Mouse (Mus musculus): ENCODE measurements around the gene Tff3. TPM values are rescaled to one million over a fixed set of nuclear protein-coding genes. Genes with fewer than 3 reads are reported as not detected.

Gene Tff3
- polyA plus RNA-seq, 1 experiment from 2014 or later: not detected

DNA sequence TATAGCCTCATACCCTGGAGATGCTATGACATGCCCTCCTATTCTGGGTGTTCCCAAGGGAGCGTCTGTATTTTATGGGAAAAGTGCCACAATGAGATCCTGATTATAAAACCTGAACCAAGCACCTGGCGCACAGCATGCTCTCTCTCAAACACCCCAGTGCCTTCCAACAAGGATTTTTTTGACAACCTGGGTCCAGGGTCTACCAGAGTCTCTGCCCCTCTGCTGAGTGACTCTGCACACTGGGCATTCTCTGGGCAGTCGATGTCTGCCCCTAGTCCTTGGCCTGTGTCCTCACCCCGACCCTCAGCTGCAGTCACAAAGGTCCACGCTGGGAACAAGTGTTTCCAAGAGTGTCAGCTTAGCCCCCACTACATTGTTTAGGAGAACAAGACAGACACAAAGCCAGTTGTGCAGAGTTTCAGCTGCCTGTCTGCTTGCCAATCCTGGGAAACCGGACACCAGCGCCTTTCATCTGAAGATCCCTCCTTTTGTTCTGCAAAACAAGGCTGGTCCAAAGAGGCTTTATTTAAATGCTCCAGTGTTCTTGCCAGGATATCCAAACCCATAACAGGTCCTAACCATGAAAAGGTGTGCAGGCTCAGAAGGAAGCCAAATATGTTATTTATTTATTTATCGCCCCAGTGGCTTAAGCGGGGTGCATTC is 16.1 kb downstream of the Tff3 start:
- H3K4me1 ChIP-seq: peaks cover 5% of the 10 kb centered on the region; the same call in 1 of the 2 replicates
- no peaks in the 10 kb centered on the region for H3K9me3 ChIP-seq (replicated peaks)
- no peak overlapping the region for H3K4me3 ChIP-seq
- WGBS: 74% methylated on average over 9 of the region's 9 CpGs
- no peak for DNase-seq (ENCODE audit: low spot score)
- no peaks in the 10 kb centered on the region for H3K27me3 ChIP-seq (ENCODE audit: low read depth, poor library complexity, severe bottlenecking)
- H3K36me3 ChIP-seq: no peaks in the 10 kb centered on the region
- peak overlapping the region; percentile 33; the same call in 1 of the 2 replicates for H3K27ac ChIP-seq

DNA sequence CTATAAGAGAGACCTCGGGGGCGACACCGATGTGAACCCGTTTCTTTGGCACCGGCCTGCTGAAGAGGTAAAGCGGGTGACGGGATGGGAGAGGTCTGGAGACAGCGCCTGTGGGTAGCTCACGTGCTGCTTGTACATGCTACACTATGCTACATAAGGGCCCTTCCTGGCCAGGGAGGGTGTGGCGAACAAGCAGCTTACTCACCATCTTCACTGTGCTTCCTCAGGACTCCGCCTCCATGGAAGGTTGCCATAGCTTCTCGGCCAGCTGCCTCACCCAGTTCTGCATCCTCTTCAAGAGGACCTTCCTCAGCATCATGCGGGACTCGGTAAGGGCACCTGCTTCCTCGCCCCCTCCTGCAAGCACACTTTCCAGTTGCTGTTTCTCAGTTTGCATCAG is 21.1 kb downstream of the Tff3 start:
- Histone ChIP-seq H3K9me3 (replicated peaks) (no peaks in the 10 kb centered on the region), H3K36me3 (no peaks in the 10 kb centered on the region), H3K27me3 (ENCODE audit: low read depth, poor library complexity, severe bottlenecking) (no peaks in the 10 kb centered on the region), H3K27ac (no peak overlapping the region), H3K4me3 (no peak overlapping the region), H3K4me1 (peaks cover 5% of the 10 kb centered on the region; the same call in 1 of the 2 replicates)
- DNase-seq (ENCODE audit: low spot score): no peak
- WGBS: 94% methylated on average over 15 of the region's 15 CpGs

DNA sequence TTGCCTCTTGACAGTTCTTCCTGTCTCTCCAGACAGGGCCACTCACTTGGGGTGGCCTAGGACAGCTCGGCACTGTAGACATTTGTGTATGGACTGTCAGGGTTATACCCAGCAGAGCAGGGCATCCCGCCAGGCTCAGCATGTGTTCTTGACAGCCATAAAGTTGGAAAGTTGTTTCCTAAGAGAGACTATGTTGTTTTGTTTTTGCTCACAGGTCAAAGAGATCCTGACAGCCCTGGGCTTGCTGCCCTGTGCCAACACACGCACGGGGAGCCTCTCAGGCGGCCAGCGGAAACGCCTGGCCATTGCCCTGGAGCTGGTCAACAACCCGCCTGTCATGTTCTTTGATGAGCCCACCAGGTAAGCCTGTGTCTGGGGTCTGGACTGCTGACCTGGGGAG is 25.6 kb downstream of the Tff3 start:
- WGBS: 92% methylated on average over 8 of the region's 8 CpGs
- no peaks in the 10 kb centered on the region for H3K36me3 ChIP-seq
- H3K27ac ChIP-seq: no peak overlapping the region
- H3K4me1 ChIP-seq: peaks cover 9% of the 10 kb centered on the region
- no peaks in the 10 kb centered on the region for H3K9me3 ChIP-seq (replicated peaks)
- no peak for DNase-seq (ENCODE audit: low spot score)
- no peak overlapping the region for H3K4me3 ChIP-seq
- no peaks in the 10 kb centered on the region for H3K27me3 ChIP-seq (ENCODE audit: low read depth, poor library complexity, severe bottlenecking)

DNA sequence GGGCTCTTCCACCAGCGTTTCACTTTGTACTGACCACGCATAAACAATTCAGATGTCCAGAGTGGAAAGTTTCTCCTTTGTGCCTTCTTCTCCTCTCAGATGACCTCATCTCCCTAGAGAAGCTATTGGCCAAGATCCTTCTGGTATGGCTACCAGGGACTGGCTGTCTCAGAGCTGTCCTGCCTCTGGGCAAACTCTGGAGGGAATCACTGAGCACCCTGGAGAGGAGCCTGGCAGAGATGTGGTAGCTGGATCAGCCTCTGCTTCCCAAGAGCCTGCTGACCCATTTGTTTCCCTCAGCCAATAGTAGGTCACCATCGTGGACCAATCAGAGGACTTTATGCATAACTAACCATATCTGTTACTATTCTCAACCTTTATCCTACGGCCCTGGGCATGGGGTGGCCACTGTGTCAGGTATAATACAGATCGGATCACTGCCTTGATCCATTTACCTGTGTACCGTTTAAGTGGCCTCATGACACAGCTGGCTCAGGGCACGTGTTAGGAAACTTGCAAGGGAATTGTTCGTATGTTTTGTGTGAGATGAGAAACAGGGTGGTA is 26.4 kb downstream of the Tff3 start:
- peaks cover 9% of the 10 kb centered on the region for H3K4me1 ChIP-seq
- DNase-seq (ENCODE audit: low spot score): no peak

DNA sequence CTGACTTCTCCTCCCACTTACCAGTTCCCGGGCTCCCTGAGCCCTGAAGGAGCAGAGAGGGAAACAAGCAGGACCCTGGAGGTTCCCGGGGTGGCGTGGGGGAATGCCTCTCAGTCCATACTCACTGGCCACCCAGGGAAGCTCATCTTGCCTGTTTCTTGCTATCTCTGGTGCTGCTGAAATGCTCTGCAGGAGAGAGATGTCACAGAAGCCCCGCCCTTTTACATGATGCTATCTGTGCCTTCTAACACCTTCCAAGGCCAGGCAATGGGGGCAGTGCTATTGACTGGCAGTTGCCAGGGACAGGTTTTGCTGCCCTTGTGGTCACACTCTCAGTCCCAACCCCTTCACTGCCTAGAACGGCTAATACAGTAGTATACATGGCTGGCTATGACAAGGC is 30.7 kb downstream of the Tff3 start:
- Histone ChIP-seq H3K4me3 (no peak overlapping the region), H3K27ac (no peak overlapping the region), H3K36me3 (no peaks in the 10 kb centered on the region), H3K9me3 (replicated peaks) (no peaks in the 10 kb centered on the region), H3K4me1 (peaks cover 3% of the 10 kb centered on the region; the same call in 1 of the 2 replicates), H3K27me3 (ENCODE audit: low read depth, poor library complexity, severe bottlenecking) (no peaks in the 10 kb centered on the region)
- WGBS: 79% methylated on average over 5 of the region's 5 CpGs
- DNase-seq (ENCODE audit: low spot score): no peak

More for the DNA sequence above, 26.4 kb downstream of the Tff3 start:
- Histone ChIP-seq H3K27ac (no peak overlapping the region), H3K9me3 (replicated peaks) (no peaks in the 10 kb centered on the region), H3K36me3 (no peaks in the 10 kb centered on the region), H3K4me3 (no peak overlapping the region), H3K27me3 (ENCODE audit: low read depth, poor library complexity, severe bottlenecking) (no peaks in the 10 kb centered on the region)
- WGBS: 92% methylated on average over 8 of the region's 8 CpGs

DNA sequence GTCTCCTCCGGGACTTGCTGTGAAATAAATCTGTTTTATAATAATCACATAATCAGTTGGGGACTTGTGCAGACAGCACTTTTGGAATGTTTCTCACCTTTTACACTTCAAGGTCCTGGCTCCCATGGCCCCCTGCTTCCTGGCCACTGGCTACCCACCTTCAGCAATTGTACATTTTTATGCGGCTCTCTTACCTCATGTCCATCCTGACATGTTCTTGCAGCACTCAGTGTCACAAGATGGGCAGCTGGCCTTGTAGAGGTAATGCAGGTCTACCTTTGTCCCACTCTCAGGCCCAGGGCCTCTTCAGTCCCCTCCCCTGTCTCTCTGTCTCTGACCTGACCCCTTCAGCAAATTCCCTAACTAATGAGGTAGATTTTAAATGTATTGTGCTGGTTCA is 32.6 kb downstream of the Tff3 start:
- H3K4me3 ChIP-seq: no peak overlapping the region
- 95% methylated on average over 2 of the region's 2 CpGs for WGBS

DNA sequence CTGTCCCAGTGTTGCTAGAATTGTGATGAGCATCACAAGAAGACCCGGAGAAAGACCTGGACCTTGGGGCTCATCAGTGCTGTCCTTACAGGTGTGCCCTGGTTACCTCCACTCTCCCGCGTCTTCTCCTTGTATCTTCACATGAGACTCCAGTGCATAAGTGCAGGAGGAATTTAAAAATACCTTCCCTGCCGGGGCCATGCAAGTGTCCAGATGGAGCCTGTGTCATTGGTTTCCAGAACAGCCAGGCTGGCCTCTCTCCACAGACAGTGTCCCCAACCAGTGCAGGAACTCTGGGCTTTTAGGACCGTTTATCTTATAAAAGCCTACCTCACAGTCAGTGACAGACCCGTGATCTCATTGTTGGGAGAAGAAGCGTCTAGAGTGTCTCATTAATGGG is 33.9 kb downstream of the Tff3 start:
- Histone ChIP-seq H3K27me3 (ENCODE audit: low read depth, poor library complexity, severe bottlenecking) (no peaks in the 10 kb centered on the region), H3K27ac (no peak overlapping the region), H3K4me3 (no peak overlapping the region), H3K9me3 (replicated peaks) (no peaks in the 10 kb centered on the region), H3K36me3 (no peaks in the 10 kb centered on the region), H3K4me1 (peaks cover 9% of the 10 kb centered on the region)
- WGBS: 86% methylated on average over 7 of the region's 7 CpGs
- no peak for DNase-seq (ENCODE audit: low spot score)

More for the DNA sequence above, 32.6 kb downstream of the Tff3 start:
- H3K27ac ChIP-seq: no peak overlapping the region
- peaks cover 3% of the 10 kb centered on the region; the same call in 1 of the 2 replicates for H3K4me1 ChIP-seq
- no peaks in the 10 kb centered on the region for H3K36me3 ChIP-seq
- no peak for DNase-seq (ENCODE audit: low spot score)
- H3K9me3 ChIP-seq (replicated peaks): no peaks in the 10 kb centered on the region
- no peaks in the 10 kb centered on the region for H3K27me3 ChIP-seq (ENCODE audit: low read depth, poor library complexity, severe bottlenecking)

DNA sequence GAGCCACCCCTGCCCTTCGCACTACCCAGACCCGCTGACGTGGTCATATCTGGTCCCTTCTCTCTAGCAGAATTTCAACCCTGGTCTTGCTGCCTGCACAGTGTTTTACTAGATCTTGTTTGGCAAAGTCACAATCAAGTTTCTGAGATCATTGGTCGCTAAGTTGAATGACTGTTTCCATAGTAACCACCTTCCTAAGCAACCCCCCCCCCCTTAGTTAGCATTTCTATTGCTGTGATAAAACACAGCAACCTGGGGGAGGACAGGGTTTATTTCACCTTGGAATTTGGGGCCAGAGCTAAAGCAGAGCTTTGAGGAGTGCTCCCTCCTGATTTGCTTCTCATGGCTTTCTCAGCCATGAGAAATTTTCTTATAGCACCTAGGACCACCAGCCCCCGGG is 34.7 kb downstream of the Tff3 start:
- no peak overlapping the region for H3K4me3 ChIP-seq

DNA sequence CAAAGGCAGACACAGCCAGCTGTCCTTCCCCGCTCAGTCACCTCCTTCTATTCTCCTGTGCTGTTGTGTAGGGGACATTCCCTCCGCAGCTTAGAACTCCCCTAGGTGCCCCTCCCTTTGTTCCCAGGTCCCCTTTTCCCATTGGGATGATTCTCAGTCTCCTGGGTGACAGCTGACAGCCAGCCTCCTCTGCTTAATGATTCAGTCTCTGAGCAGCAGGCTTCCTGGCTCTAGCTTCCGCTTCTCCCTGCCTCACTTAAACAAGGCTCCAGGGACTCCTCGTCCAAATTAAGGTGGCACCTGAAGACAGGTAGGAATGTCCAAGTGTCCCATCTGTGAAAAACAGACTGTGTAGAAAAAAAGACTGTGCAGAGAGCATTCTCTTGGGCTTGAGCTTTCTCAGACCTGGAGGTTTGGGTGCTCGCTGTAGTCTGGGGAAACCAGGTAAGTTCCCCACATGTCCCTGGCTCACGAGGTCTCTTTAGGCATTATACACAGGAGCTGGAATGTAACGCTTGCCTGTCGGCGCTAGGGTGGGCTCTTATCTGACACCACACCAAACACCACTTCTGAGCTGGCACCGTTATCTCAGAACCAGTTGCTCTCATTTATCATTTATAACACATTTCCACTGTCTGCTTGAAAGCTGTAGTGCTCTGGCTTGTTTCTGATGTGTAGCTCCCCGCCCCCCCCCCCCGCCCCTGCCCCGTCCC is 38.3 kb downstream of the Tff3 start:
- H3K9me3 ChIP-seq (replicated peaks): no peaks in the 10 kb centered on the region
- DNase-seq (ENCODE audit: low spot score): no peak
- H3K36me3 ChIP-seq: no peaks in the 10 kb centered on the region
- H3K27ac ChIP-seq: no peak overlapping the region
- H3K4me3 ChIP-seq: no peak overlapping the region
- peaks cover 34% of the 10 kb centered on the region for H3K4me1 ChIP-seq
- no peaks in the 10 kb centered on the region for H3K27me3 ChIP-seq (ENCODE audit: low read depth, poor library complexity, severe bottlenecking)
- 38% methylated on average over 13 of the region's 13 CpGs for WGBS

More for the DNA sequence above, 34.7 kb downstream of the Tff3 start:
- no peak for DNase-seq (ENCODE audit: low spot score)
- H3K36me3 ChIP-seq: no peaks in the 10 kb centered on the region
- no peaks in the 10 kb centered on the region for H3K9me3 ChIP-seq (replicated peaks)
- 52% methylated on average over 5 of the region's 5 CpGs for WGBS
- no peaks in the 10 kb centered on the region for H3K27me3 ChIP-seq (ENCODE audit: low read depth, poor library complexity, severe bottlenecking)
- peaks cover 15% of the 10 kb centered on the region for H3K4me1 ChIP-seq
- H3K27ac ChIP-seq: no peak overlapping the region

DNA sequence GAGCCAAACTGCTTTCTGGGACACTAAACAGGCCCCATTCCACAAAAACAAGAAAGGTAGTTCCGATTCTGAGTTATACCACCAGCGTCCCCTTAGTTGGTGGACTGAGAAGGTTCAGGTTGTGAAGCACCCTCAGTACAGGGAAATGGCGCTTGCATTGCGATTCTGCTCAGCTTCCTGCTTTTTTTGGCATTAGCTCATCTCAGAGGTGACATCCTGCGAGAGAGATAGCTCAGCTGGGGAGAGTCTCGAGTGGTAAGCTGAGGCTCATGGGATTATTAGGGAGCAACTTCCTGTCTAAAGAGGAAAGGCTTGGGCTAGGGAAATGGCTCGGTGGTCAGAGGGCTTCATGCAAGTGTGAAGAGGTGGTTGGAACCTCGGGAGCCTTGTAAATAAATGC is 39.6 kb downstream of the Tff3 start:
- Histone ChIP-seq H3K9me3 (replicated peaks) (no peaks in the 10 kb centered on the region), H3K27me3 (ENCODE audit: low read depth, poor library complexity, severe bottlenecking) (no peaks in the 10 kb centered on the region), H3K4me3 (no peak overlapping the region), H3K36me3 (no peaks in the 10 kb centered on the region), H3K4me1 (peaks cover 34% of the 10 kb centered on the region), H3K27ac (no peak overlapping the region)
- DNase-seq (ENCODE audit: low spot score): no peak
- 84% methylated on average over 8 of the region's 8 CpGs for WGBS

DNA sequence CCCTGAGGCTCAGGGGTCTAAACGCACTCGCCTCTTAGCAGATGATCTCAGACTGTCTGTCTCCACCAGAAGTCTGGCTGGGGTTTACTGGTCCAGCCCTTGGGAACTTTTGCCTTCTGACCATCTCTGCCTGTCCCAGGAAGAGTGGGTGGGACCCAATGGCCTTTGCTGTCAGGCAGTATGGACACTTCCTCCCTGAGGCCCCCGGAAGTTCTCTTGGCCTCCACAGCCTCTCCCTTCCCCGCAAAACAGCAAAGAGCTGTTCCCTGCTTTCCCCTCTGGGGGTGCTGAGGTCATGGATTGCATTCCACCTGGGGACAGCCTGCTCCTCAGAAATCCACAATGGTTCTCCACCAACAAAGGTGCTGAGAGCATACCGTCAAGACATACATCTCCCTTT is 40.7 kb downstream of the Tff3 start:
- Histone ChIP-seq H3K27ac (peak overlapping the region; percentile 68), H3K27me3 (ENCODE audit: low read depth, poor library complexity, severe bottlenecking) (no peaks in the 10 kb centered on the region), H3K36me3 (no peaks in the 10 kb centered on the region), H3K4me3 (no peak overlapping the region), H3K4me1 (peaks cover 34% of the 10 kb centered on the region), H3K9me3 (replicated peaks) (no peaks in the 10 kb centered on the region)
- no peak for DNase-seq (ENCODE audit: low spot score)
- WGBS: 60% methylated on average over 5 of the region's 5 CpGs

DNA sequence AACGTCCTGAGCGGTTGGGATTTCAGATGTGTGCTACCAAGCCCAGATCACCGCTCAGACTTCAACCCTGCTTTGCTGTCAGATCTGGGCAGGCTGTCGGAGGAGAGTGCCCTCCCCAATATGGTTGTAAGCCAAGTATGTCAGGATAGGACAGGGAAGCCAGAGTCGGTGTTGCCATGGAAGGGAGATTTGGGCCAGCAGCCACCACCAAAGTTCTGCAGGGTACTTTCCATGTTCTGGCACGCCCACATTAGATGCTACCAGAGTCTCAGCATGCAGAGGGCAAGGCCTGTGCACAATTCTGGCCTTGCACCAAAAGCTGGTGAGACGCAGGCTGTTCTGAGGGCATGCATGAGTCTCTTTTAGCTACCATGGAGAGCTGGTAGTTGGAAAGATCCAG is 43.2 kb downstream of the Tff3 start:
- Histone ChIP-seq H3K9me3 (replicated peaks) (no peaks in the 10 kb centered on the region), H3K27me3 (ENCODE audit: low read depth, poor library complexity, severe bottlenecking) (no peaks in the 10 kb centered on the region), H3K27ac (no peak overlapping the region), H3K4me3 (no peak overlapping the region), H3K4me1 (peaks cover 31% of the 10 kb centered on the region), H3K36me3 (no peaks in the 10 kb centered on the region)
- DNase-seq (ENCODE audit: low spot score): no peak
- WGBS: 92% methylated on average over 7 of the region's 7 CpGs

DNA sequence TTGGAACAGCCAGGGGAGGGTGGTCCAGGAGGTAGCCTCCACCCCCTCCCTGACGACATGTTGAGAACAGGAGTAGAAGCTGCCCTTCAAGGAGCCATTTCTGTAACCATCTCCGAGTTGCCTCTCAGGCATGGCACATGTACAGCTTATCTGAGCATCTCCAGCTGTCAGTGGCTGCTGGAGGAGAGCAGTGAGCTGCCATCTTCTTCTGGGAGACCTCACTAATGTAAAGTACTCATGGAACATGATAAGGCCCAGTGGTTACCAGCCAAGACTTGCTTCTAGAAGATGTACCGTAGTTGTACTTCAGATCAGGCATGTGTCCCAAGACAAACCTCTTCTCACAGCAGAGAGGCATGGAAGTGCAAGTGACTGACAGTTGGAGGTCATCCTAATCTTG is 43.9 kb downstream of the Tff3 start:
- 94% methylated on average over 3 of the region's 3 CpGs for WGBS
- Histone ChIP-seq H3K9me3 (replicated peaks) (no peaks in the 10 kb centered on the region), H3K4me1 (peaks cover 28% of the 10 kb centered on the region), H3K27me3 (ENCODE audit: low read depth, poor library complexity, severe bottlenecking) (no peaks in the 10 kb centered on the region), H3K36me3 (no peaks in the 10 kb centered on the region), H3K27ac (no peak overlapping the region), H3K4me3 (no peak overlapping the region)
- no peak for DNase-seq (ENCODE audit: low spot score)

Measured in limb, embryonic 10.5 days (tissue).